Mouse (Mus musculus): ENCODE data around the gene Olfr575. TPM values are rescaled to one million over a fixed set of nuclear protein-coding genes. Genes with fewer than 3 reads are reported as not detected.

Gene Olfr575
- polyA plus RNA-seq (2015; fragmentation: Illumina TruSeq; extraction: RNeasy Lipid Tissue Mini Kit (QIAGEN cat#74804); ENCODE audit: insufficient read depth, low read depth, low replicate concordance), result not detected

DNA sequence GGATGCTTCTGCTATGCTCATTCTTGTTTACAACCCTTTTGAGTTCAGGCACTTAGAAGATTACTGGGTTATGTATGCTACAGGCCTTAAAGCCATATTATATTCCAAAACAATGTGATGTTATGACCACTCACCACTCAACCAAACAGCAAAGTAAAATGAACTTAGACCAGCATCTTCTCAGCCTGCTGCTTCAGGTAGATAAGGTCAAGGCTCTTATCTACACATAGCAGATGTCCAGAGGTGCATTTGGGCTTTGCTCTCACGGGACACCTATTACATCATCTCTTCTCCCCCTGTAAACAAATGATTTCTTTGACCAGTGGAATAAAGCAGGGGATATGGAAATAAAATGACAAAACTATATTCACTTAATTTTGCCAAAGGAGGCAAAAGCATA lies at the start of gene Olfr575:
TSS of gene Olfr575 (minus strand) at position 183 of the 400 bp plus-strand sequence.

DNA sequence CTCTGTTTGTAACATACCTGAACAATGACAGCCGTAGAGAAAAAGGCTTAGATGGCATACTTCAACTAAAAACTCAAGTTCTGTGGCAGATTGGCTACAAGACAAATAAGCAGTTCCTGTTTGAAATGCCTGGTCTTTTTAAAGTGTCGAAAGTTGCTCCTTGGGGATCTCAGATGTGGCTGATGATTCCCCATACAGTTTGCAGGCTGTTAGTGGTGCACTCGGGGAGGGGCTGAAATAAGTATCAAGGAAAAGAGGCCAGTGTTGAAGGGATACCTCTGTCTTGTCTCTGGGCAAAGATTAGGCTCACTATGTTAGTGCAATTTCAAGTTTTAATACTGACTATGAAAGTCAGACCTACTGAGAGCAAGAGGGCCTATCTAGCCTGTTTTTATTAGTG lies 30.6 kb upstream of the Olfr575 start, which contains the start of gene Olfr578:
TSS of gene Olfr578 (minus strand) at position 101 of the 400 bp plus-strand sequence.

DNA sequence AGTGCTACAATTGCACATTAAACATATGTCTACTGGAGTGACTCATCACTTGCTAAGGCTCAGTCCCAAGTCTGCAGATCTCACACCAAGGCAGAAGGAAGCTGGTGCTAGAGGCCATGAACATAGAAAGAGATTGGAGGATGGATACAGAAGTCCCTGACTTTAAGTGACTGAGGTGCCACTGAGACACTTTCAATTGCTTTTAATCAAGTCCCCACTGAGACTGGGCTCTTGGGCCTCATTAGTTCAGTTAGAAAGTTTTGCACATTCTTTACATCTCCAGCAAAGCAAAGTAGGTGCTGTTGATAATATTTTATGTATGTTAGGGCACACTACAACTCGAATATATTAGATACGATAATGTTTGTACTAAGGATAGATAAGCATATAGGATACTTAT lies 17.3 kb upstream of the Olfr575 start, which contains the start of gene Olfr577:
TSS of gene Olfr577 (minus strand) at position 101 of the 400 bp plus-strand sequence.

DNA sequence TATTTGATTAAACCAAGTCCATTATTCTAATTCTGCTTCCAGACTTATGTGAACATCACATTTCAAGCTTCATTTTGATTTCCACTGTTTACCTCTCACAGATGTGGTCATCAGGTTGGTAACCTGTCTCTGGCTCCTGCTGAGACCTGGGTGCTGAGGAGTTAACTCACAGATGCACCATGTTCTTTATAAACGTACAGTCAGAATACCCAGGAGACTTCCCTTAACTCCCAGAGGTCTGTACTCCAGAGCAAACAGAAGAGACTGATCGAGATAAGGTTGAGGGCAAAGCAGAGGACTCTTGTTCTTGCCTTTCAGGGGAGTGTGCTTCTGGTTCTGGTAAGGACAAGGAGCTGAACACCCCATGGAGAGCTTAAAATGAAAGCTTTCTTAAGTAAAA lies 3.8 kb upstream of the Olfr575 start, which contains the start of gene Olfr576:
TSS of gene Olfr576 (plus strand) at position 301 of the 400 bp plus-strand sequence.

GRCm38 (mm10) chr7:102948167-102948566 lies 10.4 kb downstream of the Olfr575 start, which contains the start of gene Olfr574:
Olfr574 (plus strand) TSS chr7:102948467.

GRCm38 (mm10) chr7:102942475-102942874 lies 16.1 kb downstream of the Olfr575 start, which contains the start of gene Olfr573-ps1:
Olfr573-ps1 (minus strand) TSS chr7:102942575.

GRCm38 (mm10) chr7:102924109-102924508 lies 34.5 kb downstream of the Olfr575 start, which contains the start of gene Olfr572:
Olfr572 (plus strand) TSS chr7:102924409.

DNA sequence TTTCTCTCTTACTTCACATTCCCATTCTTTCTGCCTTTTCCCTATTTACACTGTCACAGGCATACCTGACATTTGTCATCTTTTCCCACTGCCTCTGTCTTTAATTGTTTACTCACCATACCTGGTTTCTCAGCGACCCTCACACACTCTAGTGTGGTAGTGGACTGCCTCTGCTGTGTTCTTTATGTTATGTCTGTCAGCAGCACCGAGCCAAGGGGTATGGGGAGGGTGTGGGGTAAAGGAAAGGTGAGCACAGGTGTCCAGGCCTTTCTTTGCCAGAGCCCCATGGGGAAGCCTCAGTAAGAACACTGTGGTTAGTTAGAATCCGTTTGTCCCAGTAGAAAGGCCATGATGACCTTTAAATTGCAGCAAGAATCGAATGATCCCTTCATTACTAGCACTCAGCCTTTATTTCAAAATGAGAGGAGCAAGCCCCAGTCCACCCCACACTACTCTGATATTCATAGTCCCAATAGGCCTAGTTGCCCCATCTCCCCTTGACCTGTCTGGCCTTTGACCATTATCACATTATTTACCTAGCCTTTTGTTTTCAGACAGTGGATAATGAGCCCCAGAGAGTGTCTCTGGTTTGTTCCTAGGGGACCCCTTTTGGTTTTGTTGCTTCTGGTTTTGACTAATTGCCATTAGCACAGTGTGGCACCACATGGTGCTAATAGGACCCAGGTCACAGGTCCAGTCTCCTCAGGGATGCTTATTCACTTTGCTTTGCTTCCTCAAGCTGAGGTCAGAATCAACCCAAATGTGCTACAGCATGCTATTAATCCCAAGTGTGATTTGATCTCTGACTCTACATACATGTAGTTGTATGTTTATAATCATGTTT lies 41.3 kb downstream of the Olfr575 start, which contains the start of gene Olfr571:
TSS of gene Olfr571 (minus strand) at position 505 of the 844 bp plus-strand sequence.

Other genes starting within 250 kb of the Olfr575 start
- gene Olfr33, start 239.7 kb downstream of the Olfr575 start, polyA plus RNA-seq (2015; fragmentation: Illumina TruSeq; extraction: RNeasy Lipid Tissue Mini Kit (QIAGEN cat#74804); ENCODE audit: insufficient read depth, low read depth, low replicate concordance), result not detected
- not detected for gene Olfr559, start 231.3 kb downstream of the Olfr575 start, polyA plus RNA-seq (2015; fragmentation: Illumina TruSeq; extraction: RNeasy Lipid Tissue Mini Kit (QIAGEN cat#74804); ENCODE audit: insufficient read depth, low read depth, low replicate concordance)
- not detected for gene Olfr560, start 199.4 kb downstream of the Olfr575 start, polyA plus RNA-seq (2015; fragmentation: Illumina TruSeq; extraction: RNeasy Lipid Tissue Mini Kit (QIAGEN cat#74804); ENCODE audit: insufficient read depth, low read depth, low replicate concordance)
- gene Olfr78, start 199.3 kb downstream of the Olfr575 start, polyA plus RNA-seq (2015; fragmentation: Illumina TruSeq; extraction: RNeasy Lipid Tissue Mini Kit (QIAGEN cat#74804); ENCODE audit: insufficient read depth, low read depth, low replicate concordance), result 2.1 TPM
- not detected for gene Olfr561, start 187.6 kb downstream of the Olfr575 start, polyA plus RNA-seq (2015; fragmentation: Illumina TruSeq; extraction: RNeasy Lipid Tissue Mini Kit (QIAGEN cat#74804); ENCODE audit: insufficient read depth, low read depth, low replicate concordance)
- not detected for gene Olfr564, start 155.3 kb downstream of the Olfr575 start, polyA plus RNA-seq (2015; fragmentation: Illumina TruSeq; extraction: RNeasy Lipid Tissue Mini Kit (QIAGEN cat#74804); ENCODE audit: insufficient read depth, low read depth, low replicate concordance)
- gene Olfr566, start 100.0 kb downstream of the Olfr575 start, polyA plus RNA-seq (2015; fragmentation: Illumina TruSeq; extraction: RNeasy Lipid Tissue Mini Kit (QIAGEN cat#74804); ENCODE audit: insufficient read depth, low read depth, low replicate concordance), result not detected
- gene Olfr568, start 81.7 kb downstream of the Olfr575 start, polyA plus RNA-seq (2015; fragmentation: Illumina TruSeq; extraction: RNeasy Lipid Tissue Mini Kit (QIAGEN cat#74804); ENCODE audit: insufficient read depth, low read depth, low replicate concordance), result not detected
- gene Olfr569, start 67.9 kb downstream of the Olfr575 start, polyA plus RNA-seq (2015; fragmentation: Illumina TruSeq; extraction: RNeasy Lipid Tissue Mini Kit (QIAGEN cat#74804); ENCODE audit: insufficient read depth, low read depth, low replicate concordance), result not detected
- gene Olfr570, start 64.2 kb downstream of the Olfr575 start, polyA plus RNA-seq (2015; fragmentation: Illumina TruSeq; extraction: RNeasy Lipid Tissue Mini Kit (QIAGEN cat#74804); ENCODE audit: insufficient read depth, low read depth, low replicate concordance), result not detected
- gene Olfr571, start 41.2 kb downstream of the Olfr575 start, polyA plus RNA-seq (2015; fragmentation: Illumina TruSeq; extraction: RNeasy Lipid Tissue Mini Kit (QIAGEN cat#74804); ENCODE audit: insufficient read depth, low read depth, low replicate concordance), result not detected
- not detected for gene Olfr572, start 34.4 kb downstream of the Olfr575 start, polyA plus RNA-seq (2015; fragmentation: Illumina TruSeq; extraction: RNeasy Lipid Tissue Mini Kit (QIAGEN cat#74804); ENCODE audit: insufficient read depth, low read depth, low replicate concordance)
- gene Olfr573-ps1, start 16.2 kb downstream of the Olfr575 start, polyA plus RNA-seq (2015; fragmentation: Illumina TruSeq; extraction: RNeasy Lipid Tissue Mini Kit (QIAGEN cat#74804); ENCODE audit: insufficient read depth, low read depth, low replicate concordance), result not detected
- not detected for gene Olfr574, start 10.3 kb downstream of the Olfr575 start, polyA plus RNA-seq (2015; fragmentation: Illumina TruSeq; extraction: RNeasy Lipid Tissue Mini Kit (QIAGEN cat#74804); ENCODE audit: insufficient read depth, low read depth, low replicate concordance)
- not detected for gene Olfr576, start 3.9 kb upstream of the Olfr575 start, polyA plus RNA-seq (2015; fragmentation: Illumina TruSeq; extraction: RNeasy Lipid Tissue Mini Kit (QIAGEN cat#74804); ENCODE audit: insufficient read depth, low read depth, low replicate concordance)
- not detected for gene Olfr577, start 17.2 kb upstream of the Olfr575 start, polyA plus RNA-seq (2015; fragmentation: Illumina TruSeq; extraction: RNeasy Lipid Tissue Mini Kit (QIAGEN cat#74804); ENCODE audit: insufficient read depth, low read depth, low replicate concordance)
- gene Olfr578, start 30.5 kb upstream of the Olfr575 start, polyA plus RNA-seq (2015; fragmentation: Illumina TruSeq; extraction: RNeasy Lipid Tissue Mini Kit (QIAGEN cat#74804); ENCODE audit: insufficient read depth, low read depth, low replicate concordance), result not detected
- gene Olfr582, start 79.2 kb upstream of the Olfr575 start, polyA plus RNA-seq (2015; fragmentation: Illumina TruSeq; extraction: RNeasy Lipid Tissue Mini Kit (QIAGEN cat#74804); ENCODE audit: insufficient read depth, low read depth, low replicate concordance), result not detected
- not detected for gene Olfr583, start 92.5 kb upstream of the Olfr575 start, polyA plus RNA-seq (2015; fragmentation: Illumina TruSeq; extraction: RNeasy Lipid Tissue Mini Kit (QIAGEN cat#74804); ENCODE audit: insufficient read depth, low read depth, low replicate concordance)
- not detected for gene Olfr584, start 123.1 kb upstream of the Olfr575 start, polyA plus RNA-seq (2015; fragmentation: Illumina TruSeq; extraction: RNeasy Lipid Tissue Mini Kit (QIAGEN cat#74804); ENCODE audit: insufficient read depth, low read depth, low replicate concordance)
- not detected for gene Olfr585, start 138.9 kb upstream of the Olfr575 start, polyA plus RNA-seq (2015; fragmentation: Illumina TruSeq; extraction: RNeasy Lipid Tissue Mini Kit (QIAGEN cat#74804); ENCODE audit: insufficient read depth, low read depth, low replicate concordance)
- gene Olfr586, start 166.9 kb upstream of the Olfr575 start, polyA plus RNA-seq (2015; fragmentation: Illumina TruSeq; extraction: RNeasy Lipid Tissue Mini Kit (QIAGEN cat#74804); ENCODE audit: insufficient read depth, low read depth, low replicate concordance), result not detected
- gene Olfr588-ps1, start 182.1 kb upstream of the Olfr575 start, polyA plus RNA-seq (2015; fragmentation: Illumina TruSeq; extraction: RNeasy Lipid Tissue Mini Kit (QIAGEN cat#74804); ENCODE audit: insufficient read depth, low read depth, low replicate concordance), result not detected
- gene Olfr589, start 197.6 kb upstream of the Olfr575 start, polyA plus RNA-seq (2015; fragmentation: Illumina TruSeq; extraction: RNeasy Lipid Tissue Mini Kit (QIAGEN cat#74804); ENCODE audit: insufficient read depth, low read depth, low replicate concordance), result not detected
- not detected for gene Olfr591, start 219.6 kb upstream of the Olfr575 start, polyA plus RNA-seq (2015; fragmentation: Illumina TruSeq; extraction: RNeasy Lipid Tissue Mini Kit (QIAGEN cat#74804); ENCODE audit: insufficient read depth, low read depth, low replicate concordance)
- not detected for gene Olfr592, start 226.0 kb upstream of the Olfr575 start, polyA plus RNA-seq (2015; fragmentation: Illumina TruSeq; extraction: RNeasy Lipid Tissue Mini Kit (QIAGEN cat#74804); ENCODE audit: insufficient read depth, low read depth, low replicate concordance)